Mouse (Mus musculus): Measurements from ENCODE around the gene Rcor2. TPM values are rescaled to one million over a fixed set of nuclear protein-coding genes. Genes with fewer than 3 reads are reported as not detected.

Rcor2 gene
- polyA plus RNA-seq, 3 experiments from 2014 or later = not detected

DNA sequence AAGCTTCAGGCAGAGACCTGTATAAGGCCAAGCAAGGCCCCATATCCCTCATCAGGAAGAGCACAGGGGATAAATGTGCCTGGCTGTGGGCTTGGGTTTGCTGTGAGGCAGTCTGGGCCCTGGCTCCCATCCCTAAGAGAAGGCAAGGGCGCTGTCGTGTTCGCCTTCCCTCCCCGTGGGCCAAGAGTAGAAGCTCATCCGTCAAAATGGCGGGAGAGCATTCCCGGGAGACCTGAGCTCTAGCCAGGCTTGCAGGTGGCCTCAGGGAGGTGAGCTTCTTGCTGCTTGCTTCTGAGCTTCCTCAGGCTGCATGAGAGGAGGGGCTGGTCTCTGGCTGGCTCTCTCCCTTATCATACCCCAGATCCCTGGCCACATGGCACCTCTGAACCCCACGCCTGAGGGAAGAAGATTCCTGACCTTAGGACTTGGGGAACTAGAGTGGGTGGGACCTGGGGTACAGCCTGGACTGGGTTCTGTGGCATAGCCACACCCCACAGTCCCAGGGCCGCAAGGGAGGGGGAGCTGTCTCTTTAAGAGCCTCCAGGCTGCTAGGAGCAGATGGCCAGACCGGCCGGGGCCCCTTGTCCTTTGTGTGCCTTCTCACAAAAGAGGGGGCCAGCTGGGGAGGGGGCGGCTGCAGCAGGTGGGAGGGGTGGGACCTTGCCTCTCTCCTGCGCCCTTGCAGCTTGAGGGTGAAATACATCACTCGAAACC lies 1.5 kb upstream of the Rcor2 start:
- no peak for ATAC-seq

DNA sequence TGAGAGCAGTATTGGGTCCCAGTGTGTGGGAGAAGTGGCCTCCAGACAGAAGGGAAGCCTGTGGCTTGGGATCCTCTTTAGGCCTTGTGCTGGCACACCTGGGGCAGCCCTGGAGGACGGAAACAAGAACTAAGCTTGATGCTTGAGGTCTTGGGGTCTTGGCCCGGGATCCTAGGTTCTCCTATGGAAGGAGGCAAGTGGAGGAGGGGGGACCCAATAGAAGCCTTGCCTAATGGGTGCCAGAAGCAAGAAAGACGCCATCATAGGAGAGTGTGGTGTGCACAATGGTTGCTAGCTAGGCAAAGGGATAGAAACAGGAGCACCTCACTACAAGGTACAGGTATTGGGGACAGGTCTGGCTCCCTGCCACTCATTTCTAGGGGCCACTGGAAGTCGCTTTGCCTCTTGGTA lies 699 bp upstream of the Rcor2 start:
- ATAC-seq = no peak

DNA sequence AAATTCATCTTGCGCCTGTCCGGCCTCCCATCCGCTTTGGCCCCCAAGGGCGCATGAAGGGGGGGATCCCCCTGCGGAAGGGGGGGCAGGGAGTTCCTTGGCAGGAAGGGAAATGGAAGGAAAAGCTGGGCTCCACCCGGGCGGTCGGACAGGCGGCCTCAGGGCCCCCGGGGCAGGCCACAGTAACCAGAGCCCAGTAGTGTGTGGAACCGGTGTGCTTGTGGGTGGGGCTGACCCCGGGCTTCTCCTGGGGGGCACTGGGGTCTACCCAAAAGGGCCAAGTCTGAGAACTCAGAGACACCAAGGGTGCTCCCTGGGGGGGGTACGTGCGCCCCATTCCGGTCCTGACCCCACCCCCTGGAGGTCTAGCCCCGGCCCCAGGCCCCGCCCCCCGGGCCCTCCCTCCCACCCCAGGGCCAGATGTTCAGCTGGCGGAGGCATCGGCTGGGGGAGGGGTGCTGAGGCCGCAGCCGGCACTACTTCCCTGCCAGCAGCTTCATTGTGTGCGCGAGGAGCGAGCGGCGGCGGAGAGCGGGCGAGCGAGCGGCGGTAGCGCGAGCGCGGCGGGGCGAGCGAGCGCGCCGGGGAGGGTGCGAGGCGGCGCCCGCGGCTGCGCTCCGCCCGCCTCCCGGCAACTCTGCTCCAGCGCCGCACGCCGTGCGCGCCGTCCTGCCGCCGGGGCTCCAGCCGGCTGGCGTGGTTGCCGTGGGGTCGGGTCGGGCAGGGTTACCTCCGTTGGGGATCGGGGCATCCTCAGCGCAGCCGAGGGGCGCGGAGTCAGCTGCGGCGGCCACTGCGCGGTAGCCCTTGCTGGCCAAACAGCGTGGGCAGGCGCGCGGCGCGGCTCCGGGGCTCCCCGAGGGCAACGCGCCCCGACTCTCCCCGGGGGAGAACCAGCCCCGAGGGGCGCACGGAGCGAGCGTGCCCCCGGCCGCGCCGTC lies 926 bp downstream of the Rcor2 start:
- ATAC-seq = peak; percentile 37

DNA sequence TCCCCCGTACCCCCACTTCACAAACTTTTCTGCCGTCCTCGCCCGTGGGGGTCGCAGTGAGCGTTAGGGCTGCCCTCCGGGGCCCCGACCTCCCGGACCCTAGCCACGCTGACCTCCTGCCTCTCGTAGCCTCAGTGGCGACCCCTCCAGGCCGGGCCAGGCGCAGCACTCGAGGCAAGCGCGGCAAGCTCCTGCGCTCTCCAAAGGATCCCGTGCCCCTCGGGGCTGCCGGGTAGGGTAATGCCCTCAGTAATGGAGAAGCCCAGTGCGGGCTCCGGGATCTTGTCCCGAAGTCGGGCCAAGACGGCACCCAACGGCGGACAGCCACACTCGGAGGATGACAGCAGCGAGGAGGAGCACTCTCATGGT lies 1.6 kb downstream of the Rcor2 start:
- ATAC-seq = peak; percentile 59

DNA sequence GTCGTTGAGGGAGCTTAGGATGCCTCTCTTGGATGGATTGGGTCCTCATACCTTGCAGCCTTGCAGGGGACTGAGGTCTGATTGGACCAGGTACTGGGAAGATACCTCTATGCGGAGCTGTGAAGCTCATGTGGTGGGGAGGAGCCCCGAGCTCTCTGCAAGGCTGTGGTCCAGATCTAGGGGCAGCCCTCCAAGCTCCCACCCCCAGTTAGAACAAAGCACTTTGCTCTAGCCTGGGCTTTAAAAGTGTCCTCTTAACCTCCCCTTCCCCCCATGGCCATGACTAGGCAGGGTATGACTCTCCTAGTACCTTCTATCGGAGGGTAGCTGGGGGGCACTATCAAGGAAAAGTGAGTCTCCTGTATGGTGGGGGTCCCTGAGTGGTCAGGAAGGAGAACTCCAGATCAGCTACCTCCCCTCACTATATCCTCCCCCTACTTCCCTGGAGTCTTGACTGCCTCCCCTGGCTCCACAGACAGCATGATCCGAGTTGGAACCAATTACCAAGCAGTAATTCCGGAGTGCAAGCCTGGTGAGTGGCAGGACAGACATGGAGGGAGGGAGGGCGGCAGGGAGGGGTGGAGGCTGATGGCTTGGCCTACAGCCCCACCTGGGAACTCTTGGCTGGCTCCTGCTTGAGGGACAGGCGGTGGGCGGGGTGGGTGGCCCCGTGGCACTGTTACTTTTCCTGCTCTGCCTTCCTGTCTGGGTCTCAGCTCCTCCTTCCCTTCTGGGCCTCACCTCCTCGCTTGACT lies 2.3 kb downstream of the Rcor2 start:
- no peak for ATAC-seq

DNA sequence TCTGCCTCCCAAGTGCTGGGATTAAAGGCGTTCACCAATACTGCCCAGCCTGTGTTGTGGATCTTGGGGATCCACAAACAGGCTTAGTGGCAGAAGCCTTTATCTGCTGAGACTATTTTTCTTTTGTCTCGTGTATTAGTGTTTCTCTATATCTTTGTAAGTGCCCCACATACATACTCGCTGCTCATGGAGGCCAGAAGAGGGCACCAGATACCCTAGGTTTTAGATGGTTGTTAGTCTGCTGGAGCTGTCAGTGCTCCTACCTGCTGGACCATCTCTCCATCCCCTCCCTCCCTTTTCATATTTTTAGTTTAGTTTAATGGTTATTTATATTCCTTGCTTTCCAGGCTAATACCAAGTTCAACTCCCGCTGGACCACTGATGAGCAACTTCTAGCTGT lies 6.4 kb downstream of the Rcor2 start:
- no peak for ATAC-seq

DNA sequence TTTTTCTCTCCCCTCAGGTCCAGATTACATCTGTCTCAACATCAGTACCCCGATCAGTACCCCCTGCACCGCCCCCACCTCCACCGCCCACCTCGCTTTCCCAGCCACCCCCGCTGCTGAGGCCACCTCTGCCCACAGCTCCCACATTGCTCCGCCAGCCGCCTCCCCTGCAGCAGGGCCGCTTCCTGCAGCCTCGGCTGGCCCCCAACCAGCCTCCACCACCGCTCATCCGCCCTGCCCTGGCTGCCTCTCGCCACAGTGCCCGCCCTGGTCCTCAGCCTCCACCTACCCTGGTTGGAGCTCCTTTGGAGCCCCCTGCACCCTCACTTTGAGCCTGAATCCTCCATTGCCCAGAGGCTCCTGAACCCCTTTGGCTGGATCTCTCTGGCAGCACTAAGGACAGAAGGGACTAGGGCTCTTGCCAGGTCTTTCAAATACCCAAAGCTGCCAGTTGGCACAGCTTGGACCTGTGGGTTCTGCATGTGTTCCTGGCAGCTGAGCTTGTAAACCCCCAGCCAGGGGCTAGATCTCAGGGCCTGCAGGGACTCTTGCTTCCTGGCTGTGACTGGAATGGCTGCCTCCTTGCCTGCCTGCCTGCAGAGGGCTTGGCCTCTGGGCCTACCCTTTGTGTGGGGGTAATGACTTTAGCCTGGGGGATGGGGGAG lies 7.3 kb downstream of the Rcor2 start:
- ATAC-seq = no peak

DNA sequence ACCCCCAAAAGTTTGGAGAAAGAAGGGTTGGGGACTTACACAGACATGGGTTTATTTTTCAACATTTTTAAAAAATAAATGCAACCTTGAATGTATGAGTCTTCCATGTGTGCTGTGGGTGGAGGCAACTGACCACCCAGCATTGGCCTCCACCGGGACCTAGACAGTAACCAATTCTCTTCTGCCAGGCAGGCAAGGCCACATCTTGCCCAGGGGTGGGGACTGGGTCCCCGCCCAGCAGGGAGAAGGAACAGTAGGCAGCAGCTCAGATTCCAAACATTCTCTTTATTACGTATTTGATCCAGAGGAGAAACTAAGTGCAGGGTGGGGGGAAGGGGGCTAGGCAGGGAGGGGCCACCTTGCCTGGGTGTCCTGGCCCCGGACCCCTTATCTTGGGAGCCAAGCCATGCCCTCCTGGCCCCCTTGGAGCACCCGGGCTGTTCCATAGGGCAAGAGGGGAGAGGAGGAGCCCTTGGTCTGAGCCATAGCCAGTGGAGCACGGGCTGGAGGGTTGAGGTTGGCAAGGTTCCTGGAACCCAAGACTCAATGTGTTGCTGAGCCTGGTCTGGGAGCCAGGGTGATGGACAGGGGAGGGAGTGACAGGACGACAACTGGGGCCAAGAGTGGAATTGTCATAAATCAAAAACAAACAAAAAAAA lies 8.1 kb downstream of the Rcor2 start:
- ATAC-seq = no peak

DNA sequence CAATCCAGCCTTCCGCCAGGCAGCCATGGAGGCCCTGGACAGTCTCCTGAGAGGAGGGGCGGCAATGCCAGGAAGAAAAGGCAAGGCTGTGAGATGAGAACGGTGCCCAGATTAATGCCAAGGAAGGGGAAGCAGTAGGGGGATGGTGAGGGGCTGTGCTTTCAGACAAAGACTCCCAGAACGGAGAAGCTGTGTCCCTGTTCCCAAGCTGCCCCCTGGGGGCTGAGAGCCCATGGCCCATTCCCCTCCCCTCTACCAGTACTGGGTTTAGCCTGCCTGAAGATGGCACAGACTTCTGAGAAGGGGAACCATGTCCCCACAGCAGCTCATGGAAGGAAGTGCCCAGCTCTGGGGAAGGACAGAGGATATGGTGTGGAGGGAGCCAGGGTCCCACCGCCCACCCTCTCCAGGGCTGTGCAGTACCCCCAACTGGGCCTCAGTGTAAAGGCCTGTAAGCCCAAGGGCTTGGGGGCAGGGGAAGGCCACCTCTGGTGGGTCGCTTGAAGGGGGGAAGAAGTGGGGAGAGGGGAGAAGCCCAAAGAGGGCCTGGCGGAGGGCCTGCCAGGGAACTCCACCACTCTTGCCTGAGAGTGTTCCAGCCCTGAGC lies 9.0 kb downstream of the Rcor2 start:
- ATAC-seq = no peak

DNA sequence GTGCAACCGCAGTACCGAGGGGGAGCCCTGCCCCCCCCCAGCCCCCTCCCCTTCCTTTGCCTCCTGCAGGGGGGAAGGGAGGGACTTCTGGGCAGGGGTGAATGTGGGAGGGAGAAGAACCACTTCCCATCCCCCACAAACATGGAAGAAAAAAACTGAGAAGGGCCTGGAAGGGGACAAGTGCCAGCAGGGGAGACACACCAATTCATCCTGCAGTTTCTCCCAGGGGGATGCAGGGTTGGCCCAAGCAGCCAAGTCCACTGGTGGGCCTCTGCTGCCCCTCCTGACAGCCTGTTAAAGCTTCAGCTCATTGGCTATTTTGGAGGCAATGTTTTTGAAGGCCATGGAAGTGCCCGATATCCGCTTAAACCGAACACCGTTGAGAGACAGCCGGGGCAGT lies 9.7 kb downstream of the Rcor2 start:
- no peak for ATAC-seq

DNA sequence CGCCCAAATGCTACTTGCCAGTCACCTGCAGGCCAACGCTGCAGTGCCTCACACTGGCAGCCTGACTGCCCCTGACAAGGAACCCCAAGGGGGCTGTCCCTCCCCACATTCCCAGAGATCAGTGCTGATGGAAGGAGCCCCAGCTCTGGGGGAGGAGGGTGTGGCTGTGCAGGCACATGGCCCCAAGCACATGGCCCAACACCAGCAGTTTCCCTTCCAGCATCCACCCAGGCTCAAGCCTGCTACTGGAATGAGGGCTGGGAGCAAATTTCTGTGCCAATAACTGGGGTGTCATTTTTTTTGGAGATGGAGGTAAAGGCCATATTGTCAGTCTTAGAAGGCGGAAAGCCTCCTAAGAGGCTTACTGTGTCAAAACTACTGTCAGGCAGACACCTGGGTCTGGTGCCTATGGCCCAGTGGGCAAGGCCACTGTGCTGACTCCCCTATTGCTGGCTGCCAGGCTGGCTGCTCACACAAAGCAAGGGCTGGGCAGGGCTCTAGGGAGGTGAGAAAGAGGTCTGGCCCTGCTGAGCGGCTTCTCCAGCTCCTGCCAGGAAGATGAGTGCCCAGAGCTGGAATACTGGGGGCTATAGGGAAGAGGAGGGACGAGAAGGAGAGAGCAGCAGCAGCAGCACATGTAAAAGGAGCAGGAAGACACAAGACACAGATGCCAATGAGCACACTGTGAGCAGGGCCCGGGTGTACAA lies 11.2 kb downstream of the Rcor2 start:
- ATAC-seq = no peak

DNA sequence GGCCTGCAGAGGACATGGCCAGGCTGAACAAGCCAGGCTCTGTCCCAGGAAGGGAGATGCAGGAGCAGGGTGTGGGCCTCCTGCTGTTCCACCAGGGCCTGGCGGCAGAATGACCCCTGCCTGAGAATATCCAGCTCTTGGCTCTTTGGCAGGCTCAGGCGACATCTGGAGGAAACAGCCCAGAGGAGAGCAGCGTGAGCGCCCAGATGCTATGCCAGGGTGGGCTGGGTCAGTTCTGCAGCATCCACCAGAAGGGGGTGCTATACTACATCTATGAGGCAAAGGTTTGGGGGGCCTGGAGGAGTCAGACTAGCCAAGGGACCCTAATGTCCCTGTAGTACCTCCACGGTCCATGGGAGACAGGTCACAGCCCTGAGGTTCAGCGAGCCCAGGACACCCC lies 12.0 kb downstream of the Rcor2 start:
- ATAC-seq = no peak

DNA sequence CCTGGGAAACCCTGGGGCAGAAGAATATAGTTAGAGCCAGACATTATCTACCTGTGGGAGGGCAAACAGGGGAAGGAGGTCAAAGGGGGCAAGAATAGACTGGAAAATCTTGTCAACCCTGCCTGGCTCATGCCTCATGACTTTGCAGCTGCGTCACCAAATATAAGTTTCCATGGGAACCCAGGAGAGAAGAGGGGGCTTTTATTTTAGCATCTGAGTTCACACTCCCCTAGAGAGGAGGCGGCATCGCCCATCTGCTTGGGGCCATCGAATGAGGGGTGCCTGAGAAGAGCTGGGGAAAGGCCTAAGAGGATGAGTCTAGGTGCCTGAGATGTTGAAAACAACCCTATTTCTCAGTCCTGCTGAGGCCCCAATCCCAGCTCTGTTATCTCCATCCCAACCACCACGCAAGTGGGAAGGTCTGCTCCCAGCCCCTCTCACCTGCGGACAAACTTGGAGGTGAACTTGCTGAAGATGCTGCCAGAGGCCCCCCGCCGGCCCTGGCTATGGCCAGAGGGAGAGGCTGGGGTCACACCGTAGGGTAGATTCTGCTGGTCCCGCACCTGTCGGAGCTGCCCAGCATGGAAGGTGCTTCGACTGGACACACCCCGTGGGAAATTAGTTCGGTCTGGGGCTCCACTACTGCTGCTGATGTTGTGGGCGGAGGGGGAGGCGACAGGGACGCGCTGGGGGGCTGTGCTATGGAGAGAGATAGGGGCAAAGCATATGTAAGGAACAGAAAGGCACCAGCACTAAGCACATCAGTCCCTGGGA lies 13.6 kb downstream of the Rcor2 start:
- ATAC-seq = no peak

DNA sequence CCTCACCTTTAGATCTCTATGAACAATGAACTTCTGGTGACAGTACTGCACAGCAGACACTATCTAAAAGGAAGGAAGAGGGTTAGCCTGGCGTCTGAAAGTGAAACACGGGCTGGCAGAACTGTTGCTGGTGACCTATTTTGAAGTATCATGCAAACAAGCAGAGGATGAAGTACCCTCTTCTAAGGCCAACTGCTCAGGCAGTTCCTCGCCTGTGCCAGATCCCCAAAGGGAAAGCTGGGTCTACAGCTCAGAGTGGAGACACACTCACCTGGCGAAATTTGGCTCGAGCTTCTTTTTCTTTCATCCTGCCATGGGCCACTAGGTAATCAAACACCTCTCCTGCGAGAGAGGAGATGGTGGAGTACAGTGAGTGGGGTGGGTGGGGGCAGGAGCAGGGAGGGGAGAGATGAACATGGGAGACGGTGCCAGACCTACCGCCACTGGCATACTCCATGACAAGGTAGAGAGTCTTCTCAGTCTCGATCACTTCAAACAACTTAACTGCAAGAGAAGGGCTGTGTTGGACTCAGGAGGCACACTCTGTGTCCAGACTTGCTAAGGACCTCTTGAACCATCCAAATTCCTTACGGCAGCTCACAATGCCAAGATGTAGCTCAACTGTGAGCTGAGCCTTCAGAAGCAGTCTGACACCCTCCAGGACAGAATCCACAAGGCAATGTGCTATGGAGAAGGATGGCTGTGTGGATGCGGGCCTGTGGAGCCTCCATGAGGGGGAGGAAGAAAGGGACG lies 19.6 kb downstream of the Rcor2 start:
- no peak for ATAC-seq

DNA sequence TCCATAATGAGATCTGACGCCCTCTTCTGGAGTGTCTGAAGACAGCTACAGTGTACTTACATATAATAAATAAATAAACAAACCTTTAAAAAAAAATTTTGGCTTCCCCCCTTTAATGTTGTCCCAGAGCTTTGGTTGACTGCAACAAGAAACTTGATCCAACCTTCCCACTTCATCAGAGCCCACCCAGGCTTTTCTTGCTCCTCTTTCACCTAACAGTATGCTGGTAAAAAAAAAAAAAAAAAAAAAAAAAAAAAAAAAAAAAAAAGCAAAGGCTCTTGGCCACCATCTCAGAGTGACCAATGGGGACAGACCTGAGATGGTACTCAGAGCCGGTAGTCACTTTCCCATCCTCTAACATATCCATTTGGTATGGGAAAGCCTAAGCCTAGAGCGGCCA lies 21.2 kb downstream of the Rcor2 start:
- no peak for ATAC-seq

DNA sequence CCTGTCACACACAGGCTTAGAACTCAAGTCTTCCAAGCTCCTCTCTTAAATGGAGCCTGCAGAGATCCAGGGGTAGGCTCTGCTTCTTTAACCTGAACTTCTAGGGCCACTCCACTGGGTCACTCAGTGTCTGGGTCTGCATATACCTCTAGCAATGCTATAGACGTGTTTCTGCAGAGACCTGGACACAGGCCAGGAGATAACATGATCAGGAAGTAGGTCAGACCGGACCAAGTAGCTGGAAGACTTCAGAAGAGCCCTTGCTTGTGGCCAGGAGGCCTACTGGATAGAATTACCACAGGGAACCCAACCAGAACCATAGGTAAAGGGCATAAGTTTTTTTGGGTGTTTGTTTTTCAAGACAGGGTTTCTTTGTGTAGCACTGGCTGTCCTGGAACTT lies 22.6 kb downstream of the Rcor2 start:
- no peak for ATAC-seq

DNA sequence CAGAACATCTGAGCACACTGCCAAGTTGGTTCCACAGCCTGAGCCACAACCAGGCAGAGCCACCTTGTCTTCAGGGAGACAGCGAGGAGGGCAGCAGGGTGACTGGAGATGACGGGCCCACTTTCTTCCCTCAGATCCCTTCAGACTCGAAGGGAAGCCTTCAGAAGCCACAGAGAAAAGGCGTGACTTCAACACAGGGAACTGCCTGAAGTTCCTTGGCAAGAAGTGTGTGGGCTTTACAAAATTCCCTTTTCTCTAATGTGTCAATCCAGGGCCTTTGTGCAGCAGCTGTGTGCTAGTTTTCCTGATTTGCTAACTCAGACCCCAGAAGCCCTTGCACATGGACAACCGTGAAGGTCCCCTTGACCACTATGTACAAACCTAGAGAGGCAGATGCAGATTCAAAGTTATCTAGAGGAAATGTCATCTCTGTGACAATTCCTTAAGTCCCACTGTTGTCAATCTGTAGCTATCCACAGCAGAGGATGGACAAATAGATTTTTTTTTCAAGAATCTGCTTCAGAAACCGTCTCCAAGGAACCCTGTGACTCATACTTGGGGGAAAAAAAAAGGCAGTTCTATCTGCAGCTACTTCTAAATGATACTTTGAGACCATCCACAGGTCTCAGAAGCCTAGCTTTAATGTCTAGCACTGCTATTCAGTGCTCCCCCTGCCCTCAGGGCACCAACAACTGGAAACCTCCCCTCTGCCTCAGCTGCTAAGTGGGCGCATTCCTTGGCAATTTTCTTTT lies 25.0 kb downstream of the Rcor2 start:
- no peak for ATAC-seq

DNA sequence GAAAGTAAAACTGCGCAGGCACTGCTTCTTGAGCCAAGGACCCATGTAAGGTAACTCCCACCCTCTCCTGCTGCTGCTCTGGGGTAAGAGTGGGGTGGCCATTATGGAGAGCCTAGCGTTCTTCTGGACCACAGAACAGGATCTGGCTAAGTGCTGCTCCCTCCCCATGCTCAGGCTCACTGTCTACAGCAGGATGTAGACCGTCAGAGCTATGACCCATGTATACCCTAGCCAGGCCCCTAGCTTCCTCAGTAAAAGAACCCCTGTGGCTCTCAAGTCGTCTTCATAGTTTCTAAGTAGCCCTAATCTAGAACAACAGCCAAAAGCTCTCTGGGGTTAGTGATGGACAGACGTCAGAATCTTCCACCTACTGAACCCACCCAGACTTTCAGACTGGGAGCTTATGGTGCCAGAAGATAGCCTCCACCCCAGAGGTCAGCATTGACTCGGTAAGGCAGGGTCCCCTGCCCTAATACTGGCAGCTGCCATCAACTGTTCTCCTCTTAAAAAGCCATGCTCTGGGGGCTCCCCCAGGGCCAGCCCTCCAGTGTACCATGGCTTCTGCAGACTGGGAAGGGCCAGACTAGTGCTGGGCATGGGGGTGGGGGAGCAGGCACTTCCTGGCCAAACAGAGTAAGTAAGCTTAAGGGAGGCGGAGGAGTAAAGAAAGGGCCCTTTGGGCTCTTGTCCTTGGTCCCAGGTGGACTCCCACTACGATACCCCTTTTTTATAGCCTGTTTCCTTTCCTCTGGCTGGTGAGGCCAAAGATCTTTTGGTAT lies 27.2 kb downstream of the Rcor2 start:
- ATAC-seq = peak; percentile 55
